Mouse (Mus musculus) megakaryocyte, embryonic 14.5 days (primary cell): Measurements from ENCODE around the gene Olfr68.

Experiments used
- FLI1 ChIP-seq: IDR thresholded peaks from 2 replicates; pipeline ENCODE4 v1.6.1; 2012; ENCODE audit warnings: low read length, inconsistent platforms, mixed read lengths
- GATA1 ChIP-seq: IDR thresholded peaks from 3 replicates; pipeline ENCODE4 v1.6.1; 2012; ENCODE audit warnings: mixed read lengths, low read length, inconsistent platforms, borderline replicate concordance

GRCm38 (mm10) chr7:103813766-103814165 lies 34.3 kb upstream of the Olfr68 start, which contains the start of gene Hbb-bt:
- TF ChIP-seq GATA1: no peak
- TF ChIP-seq FLI1: no peak
